Mouse (Mus musculus) erythroblast, embryonic 14.5 days (primary cell): ENCODE measurements around the gene Mrpl4.
"Not testable (repeated sequence)": the region's sequence is repeated elsewhere in the genome, so short reads cannot be mapped to it uniquely, and the experiment has no call there.

Experiments used
- GATA1 ChIP-seq: IDR thresholded peaks from 2 replicates; pipeline ENCODE4 v1.6.1; 2012; ENCODE audit warnings: low read length, inconsistent platforms, mixed read lengths
- TAL1 ChIP-seq: IDR thresholded peaks from 3 replicates; pipeline ENCODE4 v1.6.1; 2012; ENCODE audit warnings: low read length, inconsistent platforms, mixed read lengths

GRCm38 (mm10) chr9:21044785-21045184 is 42.2 kb downstream of the Mrpl4 start:
- TF ChIP-seq TAL1, GATA1: not testable (repeated sequence)
